Mouse (Mus musculus): ENCODE measurements at regions not wholly inside any gene's neighbourhood (a gene's known extent, or its start where the extent isn't known, plus 50 kb on each side); places are given as distances from the start of the nearest gene placed in this dataset.
"Not testable (repeated sequence)": the region's sequence is repeated elsewhere in the genome, so short reads cannot be mapped to it uniquely, and the experiment has no call there.

DNA sequence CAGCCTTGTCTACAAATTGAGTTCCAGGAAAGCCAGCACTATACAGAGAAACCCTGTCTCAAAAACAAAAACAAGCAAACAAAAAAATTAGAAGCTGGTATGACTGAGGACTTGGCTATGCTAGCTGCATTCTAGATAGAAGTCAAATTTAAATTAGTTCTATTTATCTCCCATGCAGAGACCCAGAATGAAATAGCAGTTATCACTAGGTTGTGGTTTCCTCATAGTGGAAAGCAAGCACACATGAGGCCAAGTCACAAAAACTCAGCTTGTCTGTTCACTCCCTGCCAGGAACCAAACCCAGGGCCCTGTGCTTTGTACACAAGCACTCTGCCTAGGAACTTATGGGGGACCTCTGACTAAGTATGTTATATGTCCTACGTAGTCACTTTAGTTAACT lies 126.8 kb upstream of the Alkbh8 start:
- not testable (repeated sequence) for TF ChIP-seq CHD2 (IDR thresholded peaks at IDR 0.05; ENCODE audit: low read depth, low read length); ZC3H11A (IDR thresholded peaks at IDR 0.05; ENCODE audit: borderline replicate concordance, low read depth, low read length); MAFK (IDR thresholded peaks at IDR 0.05; ENCODE audit: insufficient read depth, low read depth, low read length)
